Mouse (Mus musculus): ENCODE data around the gene Tlx2.

Gene Tlx2

DNA sequence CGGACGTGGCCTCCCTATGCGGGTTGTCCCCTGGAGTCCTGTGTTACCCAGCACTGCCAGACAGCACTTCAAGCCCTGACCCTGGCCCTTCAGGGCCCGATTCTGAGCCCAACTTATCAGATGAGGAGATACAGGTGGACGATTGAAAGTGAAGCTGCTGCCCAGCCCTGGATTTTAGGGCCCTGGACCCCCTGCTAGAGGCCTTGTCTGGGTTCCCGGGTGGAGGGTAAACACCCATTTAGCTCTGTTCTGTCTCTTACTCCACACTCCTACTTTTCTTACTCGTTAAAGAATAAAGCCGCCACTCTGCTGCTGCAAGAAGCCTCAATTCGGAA, 17.8 kb upstream of the Tlx2 start:
- no peak for DNase-seq

- peak; percentile 28 for DNase-seq
These were observed 17.3 kb upstream of the Tlx2 start for GRCm38 (mm10) chr6:83087205-83087925.

DNA sequence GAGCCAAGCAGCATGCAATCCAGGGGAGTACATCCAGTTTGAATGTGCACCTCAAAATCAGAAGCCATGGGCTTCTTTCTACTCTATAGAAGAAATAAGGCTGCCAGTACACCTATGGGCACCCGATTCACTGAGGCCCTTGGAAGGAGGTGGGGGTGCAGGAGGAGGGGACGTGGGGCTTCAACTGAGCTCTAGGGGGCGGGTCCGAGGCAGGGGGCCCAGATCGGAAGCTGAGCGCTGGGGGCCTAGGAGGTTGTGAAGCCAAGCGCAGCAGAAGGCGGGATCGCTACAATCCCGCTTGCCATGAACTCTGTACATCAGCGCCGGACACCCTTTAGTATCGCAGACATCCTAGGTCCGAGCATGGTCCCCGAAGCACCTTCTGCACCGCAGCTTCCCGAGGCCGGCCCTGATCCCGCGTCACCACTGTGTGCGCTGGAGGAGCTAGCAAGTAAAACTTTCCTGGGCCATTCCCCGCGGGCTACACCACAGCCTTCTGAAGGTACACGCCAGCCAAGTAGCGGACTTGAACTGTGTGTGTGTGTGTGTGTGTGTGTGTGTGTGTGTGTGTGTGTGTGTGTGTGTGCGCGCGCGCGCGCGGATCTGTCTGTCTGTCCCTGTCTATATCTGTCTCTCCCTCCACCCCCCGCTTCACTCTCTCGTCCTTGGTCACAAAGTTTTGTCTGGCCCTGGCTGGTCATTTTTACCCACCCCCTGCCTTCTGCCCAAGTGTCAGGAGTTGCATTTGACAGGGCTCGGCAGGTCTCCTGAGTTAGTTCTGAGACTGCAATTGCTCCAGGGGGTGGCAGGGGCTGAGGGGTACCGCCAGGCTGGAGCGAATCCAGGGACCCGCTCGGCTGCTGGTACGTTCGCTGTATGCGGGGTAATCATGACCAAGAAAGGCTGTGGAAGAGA, 16.3 kb upstream of the Tlx2 start, which contains the start of gene Lbx2:
TSS of gene Lbx2 (plus strand) at position 247 of the 915 bp plus-strand sequence.
- no peak for DNase-seq

DNA sequence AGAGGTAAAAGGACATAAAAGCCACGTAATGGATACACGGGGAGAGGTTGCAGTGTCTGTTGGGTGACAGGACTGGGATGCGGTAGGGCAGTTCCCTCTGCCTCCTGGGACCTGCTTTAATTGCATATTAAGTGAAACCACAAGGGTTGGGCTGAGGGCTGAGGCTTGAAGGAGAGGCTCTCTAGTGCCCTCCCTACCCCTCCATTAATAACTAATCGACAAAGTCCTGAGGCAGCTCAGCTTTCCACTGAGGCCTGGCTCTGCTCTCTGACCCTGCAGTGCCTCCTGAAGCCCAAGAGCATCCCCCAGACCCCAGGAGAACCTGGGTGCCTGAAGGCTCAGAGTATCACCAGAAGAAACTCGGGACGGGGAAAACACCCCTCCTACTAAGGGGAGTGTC, 14.4 kb upstream of the Tlx2 start:
- no peak for DNase-seq

DNA sequence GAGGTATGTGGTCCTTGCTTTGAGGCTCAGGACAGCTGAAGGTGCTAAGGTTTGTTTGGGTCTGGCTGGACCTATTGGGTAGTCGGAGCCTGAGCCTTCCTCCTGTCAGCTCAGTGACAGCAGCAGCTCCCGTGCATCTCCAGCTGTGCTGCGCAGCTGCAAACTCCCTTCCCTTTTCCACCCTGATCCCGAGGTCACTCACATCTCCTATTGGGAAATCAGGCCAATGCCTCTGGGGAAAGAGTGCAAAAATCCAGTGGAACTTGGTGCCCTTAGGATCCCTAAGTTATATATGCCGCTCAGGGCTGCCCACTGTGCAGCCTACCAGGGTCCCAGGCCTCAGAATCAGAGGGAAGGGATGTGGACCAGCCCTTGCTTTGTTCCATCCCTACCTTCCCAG, 13.4 kb upstream of the Tlx2 start:
- no peak for DNase-seq

- no peak for DNase-seq
These were observed 10.1 kb upstream of the Tlx2 start for GRCm38 (mm10) chr6:83080210-83080609.

DNA sequence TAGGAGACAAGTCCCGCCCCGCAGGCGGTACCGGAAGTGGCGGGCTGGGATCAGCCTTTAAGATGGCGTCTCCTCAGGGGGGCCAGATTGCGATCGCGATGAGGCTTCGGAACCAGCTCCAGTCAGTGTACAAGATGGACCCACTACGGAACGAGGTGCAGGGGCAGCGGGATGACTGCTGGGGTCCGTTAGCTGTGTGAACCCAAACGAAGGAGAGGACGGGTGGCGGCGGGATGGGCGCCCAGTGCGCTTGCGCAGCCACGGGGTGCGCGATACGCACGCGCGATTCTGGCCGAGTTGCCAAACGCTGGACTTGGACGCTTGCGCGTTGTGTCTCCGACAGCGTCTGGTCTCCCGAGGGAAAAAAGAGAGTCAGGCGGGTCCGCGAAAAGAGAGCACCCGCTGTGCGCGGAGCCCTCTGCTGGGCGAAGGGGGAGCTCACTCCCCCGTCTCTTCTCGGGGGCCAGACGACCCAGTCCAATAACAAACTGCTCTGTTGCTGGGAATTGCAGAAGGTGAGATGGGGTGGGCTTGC, 8.3 kb upstream of the Tlx2 start:
- DNase-seq: peak; percentile 100

- peak; percentile 24 for DNase-seq
These were observed 7.7 kb upstream of the Tlx2 start, which contains the start of gene Pcgf1 for GRCm38 (mm10) chr6:83077630-83078323. Gene Pcgf1, plus strand, starts transcription at chr6:83077869.

- no peak for DNase-seq
These were observed 4.9 kb upstream of the Tlx2 start for GRCm38 (mm10) chr6:83074979-83075378.

DNA sequence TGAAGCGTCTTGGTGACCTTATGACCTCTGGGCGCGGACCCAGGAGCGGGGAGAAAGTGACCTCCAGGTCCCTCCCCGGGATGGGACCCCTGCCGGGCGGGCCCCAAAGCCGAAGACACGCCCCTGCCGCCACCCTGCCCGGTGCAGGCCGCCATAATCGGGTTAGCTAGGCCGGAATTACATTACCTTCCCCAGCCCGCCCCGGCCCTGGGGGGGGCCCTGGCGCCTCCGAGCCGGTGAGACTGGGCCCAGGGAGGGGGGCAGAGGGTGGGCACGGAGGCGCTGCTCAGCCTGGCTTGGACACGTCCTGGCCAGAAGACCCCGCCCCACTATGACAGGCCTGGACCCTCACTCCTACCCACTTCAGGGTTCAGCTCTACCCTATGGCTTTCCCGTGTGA, 1.1 kb upstream of the Tlx2 start:
- DNase-seq: no peak

DNA sequence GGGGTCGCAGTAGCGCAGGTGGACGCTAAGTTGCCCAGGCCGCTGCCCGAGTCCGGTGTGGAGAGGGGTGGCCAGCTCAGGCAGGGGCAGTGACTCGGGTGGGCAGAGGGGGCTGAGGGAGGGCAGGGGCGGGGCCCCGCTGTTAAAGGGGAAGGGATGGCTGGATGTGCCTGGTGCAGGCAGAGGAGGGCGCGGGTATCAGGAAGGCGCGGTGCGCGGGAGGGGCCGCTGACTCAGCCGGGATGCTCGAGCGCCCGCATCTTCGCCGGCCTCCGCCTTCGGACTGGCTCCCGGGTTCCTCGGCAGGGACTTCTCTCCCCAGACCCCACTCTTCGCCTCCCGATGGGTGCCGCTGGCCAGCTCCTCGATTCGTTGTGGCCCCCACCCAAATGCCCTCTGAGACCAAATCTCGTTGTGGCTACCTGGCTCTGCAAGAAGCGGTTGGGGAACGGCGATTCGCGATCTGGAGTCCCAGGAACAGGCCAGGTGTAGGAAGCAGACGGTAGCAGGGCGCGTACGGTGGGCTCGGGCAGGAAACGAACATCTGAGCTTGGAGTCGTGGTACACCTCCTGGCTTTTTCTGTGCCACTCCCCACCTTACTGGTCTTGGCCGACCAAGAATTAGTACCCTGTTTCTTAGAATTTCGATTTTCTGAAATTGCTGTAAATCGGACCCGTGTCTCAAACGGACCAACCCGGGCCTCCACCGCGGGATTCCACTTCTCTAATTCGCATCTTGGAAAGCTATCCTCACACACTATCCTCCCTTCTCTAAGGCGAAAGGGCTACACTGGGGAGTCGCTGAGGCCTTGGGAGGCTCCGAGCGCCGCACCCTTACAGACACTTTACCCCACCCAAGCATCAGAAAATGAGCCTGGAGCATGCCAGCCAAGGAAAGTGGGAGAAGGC, 472 bp upstream of the Tlx2 start:
- peak; percentile 18 for DNase-seq

DNA sequence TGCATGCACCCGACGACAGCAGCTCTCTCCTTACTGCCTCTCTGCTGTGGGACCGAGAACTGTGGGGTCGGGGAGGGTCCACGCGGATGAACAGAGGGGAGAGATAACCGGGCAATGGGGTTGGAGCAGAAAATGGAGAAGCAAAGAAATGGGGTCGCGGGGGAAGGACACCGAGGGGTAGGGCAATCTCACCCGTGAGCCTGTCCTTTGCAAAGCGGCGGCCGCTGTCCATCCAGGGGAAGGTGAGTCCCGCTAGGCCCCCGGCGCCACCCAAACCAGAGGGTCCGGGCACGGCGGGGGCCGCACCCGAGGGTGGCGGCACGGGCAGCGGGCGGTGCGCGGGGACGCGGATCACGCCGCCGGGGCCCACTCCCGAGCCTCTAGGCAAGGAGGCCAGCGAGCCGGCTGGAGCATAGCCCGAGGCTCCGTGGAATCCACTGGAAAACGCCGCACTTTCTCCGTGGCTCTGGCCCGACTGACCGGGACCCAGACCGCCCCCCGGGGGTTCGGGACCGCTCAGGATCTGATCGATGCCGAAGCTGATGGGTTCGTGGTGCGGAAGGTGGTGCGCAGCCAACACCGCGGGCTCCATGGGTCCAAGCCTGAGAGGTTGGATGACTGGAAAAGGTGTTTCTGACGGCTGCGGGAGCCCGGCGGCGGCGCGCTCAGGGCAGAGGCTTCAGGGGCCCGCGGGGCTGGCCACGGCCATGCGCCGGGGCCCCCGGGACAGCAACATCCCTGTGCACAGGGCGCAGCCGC, 426 bp downstream of the Tlx2 start:
- DNase-seq: no peak

GRCm38 (mm10) chr6:83068706-83069487, 1.2 kb downstream of the Tlx2 start:
- DNase-seq: no peak

- DNase-seq: no peak
These were observed 1.9 kb downstream of the Tlx2 start for GRCm38 (mm10) chr6:83068221-83068620.

GRCm38 (mm10) chr6:83066441-83066840, 3.7 kb downstream of the Tlx2 start:
- DNase-seq: no peak

- no peak for DNase-seq
These were observed 4.1 kb downstream of the Tlx2 start for GRCm38 (mm10) chr6:83065995-83066394.

DNA sequence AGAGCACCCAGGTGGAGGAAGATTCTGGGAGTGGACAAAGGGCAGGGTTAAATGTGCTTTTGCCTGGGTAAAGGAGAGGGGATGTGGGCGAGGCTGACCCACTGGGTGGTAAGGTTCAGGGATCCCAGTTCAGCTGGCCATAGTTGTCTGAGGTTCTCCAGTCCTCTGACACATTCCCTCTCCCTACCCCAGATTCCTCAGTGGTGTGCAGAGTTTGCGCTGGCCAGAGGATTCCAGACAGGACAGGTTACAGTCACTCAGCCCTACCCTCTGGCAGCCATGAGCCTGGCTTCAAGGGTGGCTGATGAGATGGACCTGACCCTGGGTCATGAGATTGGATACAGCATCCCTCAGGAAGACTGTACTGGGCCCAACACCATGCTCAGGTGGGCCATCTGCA, 11.4 kb downstream of the Tlx2 start:
- DNase-seq: no peak

DNA sequence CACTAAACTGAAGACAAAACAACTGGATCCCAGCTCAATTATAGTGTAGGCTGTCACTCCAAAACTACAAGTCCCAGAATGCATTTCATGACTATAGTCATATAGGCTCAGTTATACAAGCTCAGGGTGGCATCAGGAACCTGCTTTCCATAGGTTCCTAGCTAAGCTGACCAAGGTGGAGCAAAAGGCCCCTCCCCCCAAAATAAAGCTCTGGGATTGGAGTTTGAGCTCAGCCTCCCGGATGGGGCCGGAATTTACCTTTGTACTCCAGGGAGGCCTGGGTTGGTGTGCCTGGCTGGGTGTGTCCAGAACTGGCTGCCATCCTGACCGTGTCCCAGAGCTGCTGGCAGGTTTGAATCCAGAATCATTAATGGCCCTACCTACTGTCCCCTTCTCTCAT, 12.3 kb downstream of the Tlx2 start, which contains the start of gene Dqx1:
TSS of gene Dqx1 (plus strand) at position 55 of the 400 bp plus-strand sequence.
- DNase-seq: no peak

GRCm38 (mm10) chr6:83054871-83055431, 15.1 kb downstream of the Tlx2 start, which contains the start of gene Htra2:
Gene Htra2, minus strand, starts transcription at chr6:83055273.
- peak; percentile 43 for DNase-seq

Data from lung, postnatal 14 days (tissue).